Mouse (Mus musculus) heart, adult 11 months (tissue): ENCODE measurements around the gene P2rx4.
A peak's percentile ranks its signal among the peaks of the same experiment; 100 is the strongest.

Experiments
- DNase-seq: peaks from one replicate; pipeline ENCODE4 v3.0.0; 2022

Gene P2rx4

DNA sequence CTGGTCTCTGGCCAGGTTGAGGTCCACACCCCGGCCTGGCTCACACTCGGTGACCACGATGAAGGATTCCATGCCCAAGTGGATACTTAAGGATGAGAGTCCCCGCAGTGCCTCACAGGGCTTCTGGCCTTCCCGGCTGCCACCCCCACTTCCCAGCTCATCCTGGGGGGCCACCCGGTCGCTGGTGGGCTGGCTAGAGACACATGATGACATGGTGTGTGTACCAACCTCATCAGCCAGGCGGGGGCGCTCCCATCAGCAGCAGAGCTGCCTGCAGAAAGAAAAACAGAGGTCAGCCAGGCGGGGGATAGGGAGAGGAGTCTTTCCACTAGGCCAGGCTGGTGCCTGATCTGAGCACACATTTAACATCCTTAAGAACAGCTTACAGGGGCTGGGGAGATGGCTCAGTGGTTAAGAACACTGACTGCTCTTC, 56.7 kb downstream of the P2rx4 start:
- DNase-seq: peak; percentile 96

DNA sequence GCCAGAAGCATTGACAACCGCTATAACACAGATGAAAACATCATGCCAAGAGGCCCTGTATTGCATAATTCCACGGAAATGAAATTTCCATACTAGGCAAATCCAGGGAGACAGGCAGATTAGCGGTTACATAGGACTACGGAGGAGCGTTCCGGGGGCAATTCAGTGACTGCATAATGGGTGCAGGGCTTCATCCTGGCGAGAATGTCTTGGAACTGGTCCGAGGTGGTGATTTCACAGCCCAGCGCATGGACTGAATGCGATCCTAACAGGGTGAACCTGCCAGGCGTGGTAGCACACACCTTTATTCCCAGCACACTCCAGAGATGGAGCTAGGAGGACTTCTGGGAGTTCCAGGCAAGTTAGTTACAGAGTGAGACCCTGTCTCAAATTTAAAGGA, 59.9 kb downstream of the P2rx4 start:
- DNase-seq: peak; percentile 83

DNA sequence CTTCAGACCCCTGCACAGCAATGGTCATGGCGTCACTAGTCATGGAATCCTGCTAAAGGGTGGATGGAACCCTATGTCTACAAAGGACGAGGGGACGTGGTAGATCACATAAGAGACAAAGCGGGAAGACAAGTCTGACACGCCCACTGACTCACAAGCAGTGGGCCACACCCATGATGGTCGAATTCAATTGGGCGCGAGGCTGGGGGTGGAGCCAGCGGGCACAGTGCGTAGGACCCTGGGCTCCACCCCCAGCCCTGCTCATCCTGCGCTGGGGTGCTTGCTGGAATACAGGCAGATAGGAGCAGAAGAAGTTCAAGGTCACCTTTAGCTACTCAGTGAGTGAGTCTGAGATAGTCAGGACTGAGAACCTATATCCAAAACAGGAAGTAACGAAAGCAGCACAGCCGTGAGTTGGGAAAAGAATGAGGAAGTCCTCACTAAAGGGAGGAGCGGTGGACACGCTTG, 61.8 kb downstream of the P2rx4 start:
- DNase-seq: peak; percentile 96

DNA sequence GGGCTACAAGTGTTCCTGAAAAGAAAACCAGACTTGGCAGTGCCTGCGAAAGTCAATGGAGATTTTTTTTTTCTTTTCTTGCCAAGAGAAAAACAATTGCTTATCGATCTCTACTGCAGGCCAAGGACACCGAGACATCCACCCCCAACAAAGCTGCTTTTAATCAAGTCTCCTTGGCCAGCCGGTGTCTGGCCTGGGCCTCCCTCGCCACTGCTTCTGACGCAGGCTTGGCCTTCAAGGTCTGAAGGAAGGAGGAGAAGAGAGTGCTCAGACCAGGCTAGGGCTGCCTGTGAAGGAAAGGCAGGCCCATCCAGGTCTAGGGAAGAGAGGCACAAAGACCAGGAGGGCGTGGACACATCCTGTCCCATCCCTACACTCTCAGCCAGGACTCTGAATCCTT, 63.0 kb downstream of the P2rx4 start:
- DNase-seq: peak; percentile 98

DNA sequence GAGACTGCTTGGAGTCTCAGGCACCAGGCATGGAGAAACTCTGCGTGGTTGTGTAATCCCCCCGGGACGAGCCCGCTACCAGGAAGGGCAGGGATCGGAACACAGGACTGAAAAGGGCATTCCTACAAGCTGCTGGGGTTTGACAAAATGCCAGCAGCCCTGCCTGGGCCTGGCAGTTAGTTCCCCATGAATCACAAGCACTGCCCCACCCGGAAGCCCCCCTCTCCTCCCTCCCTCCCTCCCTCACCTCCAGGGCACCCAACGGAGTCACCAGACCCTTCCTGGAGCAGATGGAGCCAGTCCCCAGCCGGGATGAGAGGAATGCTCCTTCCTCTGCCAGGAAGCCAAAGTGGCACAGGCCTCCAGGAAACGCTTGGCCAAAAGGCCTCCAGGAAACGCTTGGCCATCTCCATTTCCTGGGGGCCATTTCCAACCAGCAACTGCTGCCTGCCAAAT, 63.5 kb downstream of the P2rx4 start:
- DNase-seq: peak; percentile 99

DNA sequence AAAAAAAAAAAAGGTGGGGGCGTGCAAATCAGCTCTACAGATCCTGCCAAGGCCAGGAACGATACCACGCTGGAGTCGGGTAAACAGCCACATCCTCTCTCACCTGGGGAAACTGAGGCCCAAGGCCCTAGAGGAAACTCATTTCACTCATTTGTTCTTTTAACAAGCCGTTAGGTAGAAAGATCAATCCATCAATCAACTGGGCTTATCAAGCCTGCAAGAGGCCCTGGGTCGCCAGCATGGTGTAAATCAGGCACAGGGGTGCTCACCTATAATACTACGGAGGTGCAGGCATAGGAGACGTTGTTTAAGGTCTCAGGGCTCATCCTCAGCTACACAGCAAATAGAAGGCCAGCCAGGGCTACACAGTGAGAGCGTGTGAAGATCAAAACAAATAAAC, 64.1 kb downstream of the P2rx4 start:
- peak; percentile 92 for DNase-seq

DNA sequence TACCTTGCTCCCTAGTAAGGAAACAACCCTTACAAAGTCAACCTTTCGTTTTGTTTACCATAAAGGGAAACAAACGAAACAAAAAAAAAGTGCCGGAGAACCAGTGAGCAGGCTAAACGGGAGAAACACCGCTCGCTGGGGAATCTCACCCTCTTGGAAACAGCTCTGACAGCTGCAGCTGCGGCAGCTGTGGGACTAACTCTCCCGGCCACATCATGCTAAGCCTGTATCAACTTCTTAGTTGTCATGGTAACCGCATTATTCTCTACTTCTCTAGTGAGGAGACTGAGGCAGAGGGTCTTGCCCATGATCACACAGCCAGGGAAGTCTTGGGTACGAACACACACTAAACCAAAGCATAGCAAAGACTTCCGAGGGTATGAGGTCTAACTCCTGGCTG, 66.4 kb downstream of the P2rx4 start:
- DNase-seq: no peak

DNA sequence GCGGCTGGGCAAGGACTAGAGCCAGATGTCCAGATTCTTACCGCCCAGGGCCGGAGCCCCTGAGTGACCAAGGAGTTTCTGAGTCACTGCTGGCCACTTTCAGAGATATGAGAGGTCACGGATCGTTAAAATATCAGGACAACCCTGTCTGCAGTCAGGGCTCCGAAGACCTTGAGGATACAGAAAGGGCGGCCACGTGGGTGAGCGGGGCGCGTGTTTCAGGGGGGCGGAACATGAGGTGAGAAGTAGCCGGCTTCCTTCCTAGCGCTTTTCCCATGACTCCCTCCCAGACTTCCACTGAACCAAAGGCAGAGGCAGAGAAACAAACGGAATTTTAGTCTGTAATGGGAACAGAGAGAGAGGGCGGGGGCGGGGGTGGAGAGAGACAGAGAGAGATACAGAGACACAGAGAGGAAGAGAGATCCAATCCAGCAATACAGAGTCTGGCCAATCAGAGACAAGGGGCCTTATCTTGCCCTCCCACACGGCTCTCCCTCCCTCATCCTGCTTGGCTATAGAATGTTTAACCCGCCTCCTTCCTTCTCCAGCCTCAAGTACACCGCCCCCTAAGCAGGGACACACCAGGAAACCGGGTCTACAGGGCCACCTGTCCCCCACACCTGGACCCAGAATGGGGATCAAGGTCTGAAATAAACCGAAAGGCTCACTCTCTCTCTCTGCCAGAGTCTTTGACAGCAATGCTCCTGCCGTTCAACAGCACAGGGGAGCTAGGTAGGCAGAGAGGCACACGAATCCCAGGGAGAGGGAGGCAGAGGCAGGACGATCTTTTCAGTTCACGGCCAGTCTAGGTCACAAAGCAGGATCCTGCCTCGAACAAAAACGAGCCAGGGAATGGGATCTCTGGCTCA, 67.6 kb downstream of the P2rx4 start:
- DNase-seq: peak; percentile 96

DNA sequence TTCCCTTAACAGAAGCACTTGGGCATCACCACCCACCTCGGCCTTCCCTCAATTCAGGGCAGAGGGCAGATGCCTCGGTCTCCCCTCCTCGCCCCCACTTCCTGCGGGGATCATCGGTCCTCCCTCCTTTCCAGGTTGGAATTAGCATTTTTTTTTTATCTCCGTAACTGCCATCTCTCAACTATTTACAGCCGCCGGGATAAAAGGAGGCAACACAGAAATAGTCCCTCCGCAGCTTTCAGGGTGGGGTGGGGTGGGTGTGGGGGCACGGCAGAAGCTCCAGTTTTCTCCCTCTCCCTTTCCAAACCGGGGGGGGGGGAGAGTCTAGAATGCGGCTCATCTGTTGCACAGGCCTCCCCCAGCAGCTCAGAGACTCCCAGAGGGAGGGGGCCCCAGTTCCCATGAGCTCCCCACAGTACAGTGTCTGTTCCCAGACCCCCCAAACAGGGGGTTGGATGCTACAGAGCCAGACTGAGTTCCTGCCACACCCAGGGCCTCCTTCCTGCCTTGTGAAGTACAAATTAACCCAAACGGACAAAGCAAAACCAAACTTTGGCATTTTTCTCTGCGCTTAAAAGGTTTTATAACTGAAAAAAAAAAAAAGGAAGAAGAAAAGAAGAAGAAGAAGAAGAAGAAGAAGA, 68.4 kb downstream of the P2rx4 start:
- no peak for DNase-seq

DNA sequence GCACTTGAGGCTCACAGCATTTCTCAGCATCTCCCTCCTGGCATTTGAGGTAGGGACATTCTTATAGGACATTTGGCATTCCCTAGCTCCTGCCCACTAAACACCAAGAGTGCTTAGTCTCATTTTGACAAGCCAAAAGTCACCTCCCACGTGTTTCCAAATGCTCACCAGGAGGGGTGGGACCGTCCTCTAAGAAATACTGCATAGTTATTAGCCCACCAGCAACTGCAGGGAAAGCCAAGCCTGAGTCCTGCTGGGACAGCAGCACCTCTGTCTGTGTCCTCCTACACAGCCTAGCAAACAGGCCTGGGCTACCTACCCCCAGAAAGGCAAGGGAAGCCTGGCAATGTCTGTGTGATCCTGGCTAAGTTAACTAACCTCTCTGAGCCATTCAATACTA, 70.0 kb downstream of the P2rx4 start:
- DNase-seq: no peak

DNA sequence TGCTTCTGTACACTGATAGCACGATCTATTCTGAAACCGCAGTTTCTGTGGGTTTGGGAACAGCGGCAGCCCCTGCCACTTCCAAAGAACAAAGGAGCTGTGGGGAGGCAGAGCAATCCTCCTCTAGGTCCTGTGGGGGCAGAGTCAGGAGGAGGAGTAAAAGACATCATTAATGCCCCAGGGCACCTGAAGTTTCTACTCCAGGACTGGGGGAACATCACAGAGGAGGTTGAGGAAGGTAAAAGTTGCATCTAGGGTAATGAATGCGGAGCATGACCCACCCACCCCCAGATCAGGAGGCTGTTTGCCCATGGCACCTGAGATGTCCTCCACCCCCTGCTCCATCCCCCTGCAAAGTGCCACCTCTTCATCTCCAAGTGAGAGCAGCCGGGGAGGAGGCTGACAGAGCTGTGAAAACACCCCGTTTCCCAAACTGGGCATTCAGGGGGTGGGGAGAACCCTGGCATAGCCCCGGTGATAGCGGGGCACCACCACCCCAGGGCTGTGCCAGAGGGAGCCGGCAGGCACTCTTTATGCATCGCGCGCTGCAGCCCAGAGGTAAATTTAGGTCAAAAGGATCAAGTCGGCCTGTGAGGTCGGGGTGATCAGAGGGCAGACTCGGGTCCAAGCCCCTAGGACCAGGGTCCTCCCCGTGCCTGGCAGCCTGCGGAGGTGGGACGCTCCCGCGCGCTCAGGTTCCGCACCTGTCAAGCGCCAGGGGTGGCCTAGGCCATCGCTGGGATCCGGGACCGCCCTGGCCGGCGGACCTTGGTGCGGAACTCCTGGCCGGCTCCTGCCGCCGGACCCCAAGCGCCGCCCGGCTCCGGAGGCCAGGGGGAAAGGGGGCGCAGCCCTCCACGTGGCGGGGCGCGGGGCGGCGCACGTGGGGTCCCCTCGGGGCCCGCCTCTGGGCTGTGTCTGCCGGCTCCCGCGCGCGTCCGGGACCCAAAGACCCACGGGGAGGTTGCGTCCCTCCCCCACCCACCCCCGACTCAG, 71.2 kb downstream of the P2rx4 start:
- peak; percentile 96 for DNase-seq
